Mouse (Mus musculus) testis, adult 2 months (tissue): Measurements from ENCODE around the gene Olfr694. TPM values are rescaled to one million over a fixed set of nuclear protein-coding genes. Genes with fewer than 3 reads are reported as not detected.

Experiments
- H3K27ac ChIP-seq: fragments of 200-500 bp; 2 replicates; pipeline ENCODE4 v1.5.1; 2012; ENCODE audit warnings: low read depth, low read length; ENCODE audit not compliant: control insufficient read depth, insufficient read depth
- H3K27me3 ChIP-seq: fragments of 200-500 bp; 2 replicates; pipeline ENCODE4 v1.6.1; 2012; ENCODE audit warnings: mild to moderate bottlenecking, low read length, moderate library complexity; ENCODE audit not compliant: control insufficient read depth, insufficient read depth
- H3K36me3 ChIP-seq: fragments of 200-500 bp; 2 replicates; pipeline ENCODE4 v1.6.1; 2012; ENCODE audit warnings: mild to moderate bottlenecking, low read length; ENCODE audit not compliant: control insufficient read depth, insufficient read depth
- H3K4me1 ChIP-seq: fragments of 200-500 bp; 2 replicates; pipeline ENCODE4 v1.6.1; 2012; ENCODE audit warnings: low read length; ENCODE audit not compliant: control insufficient read depth, insufficient read depth
- H3K4me3 ChIP-seq: fragments of 200-500 bp; 2 replicates; pipeline ENCODE4 v1.5.1; 2012; ENCODE audit warnings: low read depth, mild to moderate bottlenecking, low read length, moderate library complexity, mixed read lengths; ENCODE audit not compliant: control insufficient read depth
- CTCF ChIP-seq: fragments of 200-500 bp; IDR thresholded peaks from 2 replicates; pipeline ENCODE4 v1.5.1; 2012; ENCODE audit warnings: low read depth, mild to moderate bottlenecking, inconsistent platforms, low read length, moderate library complexity; ENCODE audit not compliant: control insufficient read depth, insufficient read depth, insufficient replicate concordance
- POLR2A ChIP-seq: fragments of 200-500 bp; IDR thresholded peaks from 2 replicates; pipeline ENCODE4 v1.6.1; 2012; ENCODE audit warnings: low read depth, mild to moderate bottlenecking, inconsistent platforms, low read length, moderate library complexity; ENCODE audit not compliant: control insufficient read depth
- polyA plus RNA-seq: library from polyadenylated mRNA; depleted of rRNA; stranded (reverse); fragments of >200 nt; gene quantifications from 2 replicates; pipeline ENCODE4 v1.2.3, GENCODE M21; 2012

Olfr694 gene
- polyA plus RNA-seq, 1 experiment: not detected

DNA sequence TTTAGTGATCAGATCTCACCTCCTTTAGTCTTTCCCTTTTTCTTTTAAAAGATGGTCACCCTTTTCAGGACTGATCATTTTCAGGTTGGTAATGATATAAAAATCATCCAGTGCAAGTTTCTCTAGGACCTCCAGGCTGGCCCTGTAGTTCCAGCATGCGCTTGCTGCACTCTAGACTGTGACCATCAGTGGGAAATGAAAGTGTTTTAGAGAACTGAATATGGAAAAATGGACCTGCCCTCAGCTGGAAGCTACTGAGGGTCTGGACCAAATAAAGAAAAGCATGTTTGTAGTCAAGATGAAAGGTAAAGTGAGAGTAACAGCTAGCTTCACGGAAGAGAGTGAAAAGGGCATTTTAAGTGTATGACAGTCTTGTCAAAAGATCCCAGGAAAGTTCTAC lies 6.2 kb downstream of the Olfr694 start:
- Histone ChIP-seq H3K36me3 (no peaks in the 10 kb centered on the region), H3K27me3 (no peaks in the 10 kb centered on the region)
- no peak for TF ChIP-seq CTCF
- no peak for TF ChIP-seq POLR2A

DNA sequence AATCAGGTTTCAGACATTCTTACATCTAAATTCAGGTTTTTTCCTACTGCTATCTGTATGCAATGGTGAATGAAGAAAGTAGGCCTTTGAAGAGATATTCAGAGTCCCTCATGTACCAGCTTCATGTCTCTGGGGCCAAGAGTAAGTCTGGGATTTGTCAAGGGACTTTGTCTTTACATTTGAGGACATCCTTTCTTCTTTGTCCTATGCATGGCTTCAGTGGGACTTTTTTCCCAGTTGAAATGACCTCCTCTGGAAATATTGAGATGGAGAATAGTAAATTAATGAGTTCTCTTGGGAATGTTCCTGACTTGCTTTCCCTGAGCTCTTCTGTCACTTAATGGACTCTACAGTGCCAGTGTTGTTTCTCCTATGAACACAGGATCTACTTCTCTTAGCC lies 11.1 kb downstream of the Olfr694 start, which contains the start of gene Olfr693:
TSS of gene Olfr693 (minus strand) at position 101 of the 400 bp plus-strand sequence.
- TF ChIP-seq CTCF: no peak
- no peak for TF ChIP-seq POLR2A

More for the DNA sequence above, 6.2 kb downstream of the Olfr694 start:
- no peaks in the 10 kb centered on the region for H3K4me1 ChIP-seq
- H3K4me3 ChIP-seq: no peak overlapping the region
- no peak overlapping the region for H3K27ac ChIP-seq

DNA sequence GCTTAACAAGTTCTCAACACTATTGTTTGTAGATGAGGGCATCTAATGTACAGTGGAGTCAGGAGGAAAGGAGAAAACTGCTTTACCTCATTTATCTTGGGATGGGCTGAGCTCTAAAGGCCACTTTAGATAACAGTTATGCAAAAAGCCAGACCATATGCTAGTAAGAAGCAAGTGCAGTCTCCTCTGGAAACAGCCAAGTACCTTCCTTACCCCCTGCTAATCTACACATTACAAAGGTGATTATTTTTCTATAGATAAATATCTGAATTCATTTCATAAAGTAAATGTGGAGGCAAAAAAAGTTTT lies 39.3 kb downstream of the Olfr694 start:
- Histone ChIP-seq H3K36me3 (no peaks in the 10 kb centered on the region), H3K4me3 (no peak overlapping the region), H3K27me3 (no peaks in the 10 kb centered on the region), H3K4me1 (no peaks in the 10 kb centered on the region), H3K27ac (no peak overlapping the region)
- TF ChIP-seq POLR2A: no peak
- TF ChIP-seq CTCF: no peak

More for the DNA sequence above, 11.1 kb downstream of the Olfr694 start, which contains the start of gene Olfr693:
- no peaks in the 10 kb centered on the region for H3K36me3 ChIP-seq
- H3K27ac ChIP-seq: no peak within 1 kb of the TSS
- no peak within 1 kb of the TSS for H3K4me3 ChIP-seq
- H3K4me1 ChIP-seq: no peaks in the 10 kb centered on the region
- no peaks in the 10 kb centered on the region for H3K27me3 ChIP-seq

GRCm38 (mm10) chr7:106651555-106652343 lies 39.9 kb downstream of the Olfr694 start:
- H3K4me1 ChIP-seq: no peaks in the 10 kb centered on the region

GRCm38 (mm10) chr7:106649774-106650173 lies 41.8 kb downstream of the Olfr694 start:
- no peaks in the 10 kb centered on the region for H3K27me3 ChIP-seq
- no peak overlapping the region for H3K4me3 ChIP-seq
- no peak overlapping the region for H3K27ac ChIP-seq
- H3K4me1 ChIP-seq: no peaks in the 10 kb centered on the region
- TF ChIP-seq POLR2A (no peak), CTCF (no peak)
- H3K36me3 ChIP-seq: no peaks in the 10 kb centered on the region

More at GRCm38 (mm10) chr7:106651555-106652343, 39.9 kb downstream of the Olfr694 start:
- TF ChIP-seq POLR2A: no peak
- TF ChIP-seq CTCF: no peak
- Histone ChIP-seq H3K27ac (no peak overlapping the region), H3K4me3 (no peak overlapping the region), H3K36me3 (no peaks in the 10 kb centered on the region), H3K27me3 (no peaks in the 10 kb centered on the region)

DNA sequence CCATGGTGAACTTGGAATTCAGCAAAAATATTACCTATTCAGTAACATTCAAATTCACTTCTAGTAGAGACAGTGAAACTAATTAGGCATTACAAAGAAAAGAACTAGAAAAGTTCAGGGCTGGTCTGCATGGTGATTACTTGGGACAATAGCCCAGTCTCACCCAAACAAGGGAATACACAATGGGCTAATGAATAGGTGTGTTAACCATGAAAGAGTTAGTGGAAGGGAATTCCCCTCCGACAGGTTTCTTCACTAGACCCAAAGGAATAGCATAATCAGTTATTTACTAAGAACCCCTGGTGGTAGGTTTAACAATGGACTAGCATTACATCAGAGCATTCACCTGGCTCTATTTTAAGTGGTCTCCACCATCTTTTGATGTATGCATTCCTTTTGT lies 46.4 kb downstream of the Olfr694 start:
- Histone ChIP-seq H3K36me3 (no peaks in the 10 kb centered on the region), H3K4me3 (no peak overlapping the region), H3K27me3 (no peaks in the 10 kb centered on the region), H3K27ac (no peak overlapping the region), H3K4me1 (no peaks in the 10 kb centered on the region)
- no peak for TF ChIP-seq POLR2A
- TF ChIP-seq CTCF: no peak

DNA sequence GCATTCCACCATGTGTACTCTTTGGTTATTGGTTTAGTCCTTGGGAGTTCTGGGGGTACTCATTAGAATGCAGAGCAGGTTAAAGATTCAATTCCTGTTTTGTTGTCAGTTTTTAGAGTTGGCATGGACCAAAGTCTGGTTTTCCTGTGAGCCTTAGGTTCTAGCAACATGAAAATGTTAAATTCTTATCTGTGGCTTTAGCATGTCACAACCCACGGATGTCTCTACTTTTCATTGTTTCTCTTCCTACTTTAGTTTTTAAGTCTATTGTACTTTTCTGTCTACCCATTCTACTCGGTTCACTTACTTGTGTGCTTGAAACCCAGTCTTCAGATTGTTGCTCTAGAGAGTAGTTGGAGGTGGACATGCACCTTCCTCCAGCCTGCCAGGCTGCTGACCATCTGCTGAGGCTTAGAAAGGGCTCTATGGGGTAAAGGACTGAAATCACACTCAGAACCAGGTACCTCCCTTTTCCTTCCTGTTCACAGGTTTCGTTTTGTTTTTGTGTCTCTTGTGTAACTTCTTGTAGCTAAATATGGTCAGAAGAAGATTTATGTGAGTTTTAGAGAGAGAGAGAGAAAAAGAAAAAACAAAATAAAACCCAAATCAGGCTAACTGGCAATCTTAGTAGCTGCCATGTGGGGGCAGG lies 47.3 kb downstream of the Olfr694 start:
- TF ChIP-seq POLR2A (no peak), CTCF (no peak)
- H3K27ac ChIP-seq: no peak overlapping the region
- no peak overlapping the region for H3K4me3 ChIP-seq
- no peaks in the 10 kb centered on the region for H3K4me1 ChIP-seq
- no peaks in the 10 kb centered on the region for H3K27me3 ChIP-seq
- H3K36me3 ChIP-seq: no peaks in the 10 kb centered on the region

GRCm38 (mm10) chr7:106640839-106641238 lies 50.8 kb downstream of the Olfr694 start:
- Histone ChIP-seq H3K36me3 (no peaks in the 10 kb centered on the region), H3K27me3 (no peaks in the 10 kb centered on the region), H3K4me1 (no peaks in the 10 kb centered on the region), H3K27ac (no peak overlapping the region), H3K4me3 (no peak overlapping the region)
- TF ChIP-seq CTCF: no peak
